Comparison of ENCODE assay signal across 10 mouse cellular contexts in genomic region chr4:111493750-111494404, GRCm38 (mm10).
DNase-seq lines count a peak whose midpoint lies in the region; ATAC-seq and TF ChIP-seq lines count a peak whose summit lies in the region.
"Had no signal": no experiment of that assay in that cellular context is flagged by ENCODE, and none has a peak within 500 bp of the region (broad histone marks: within the 10 kb centered on the region; RNA-seq: fewer than 3 reads in every experiment).

No protein-coding gene starts in this region.

- H3K4me1 ChIP-seq in hindbrain, embryonic 11.5 days (replicated peaks; ENCODE audit: control insufficient read depth, insufficient read depth, low read length), result no peaks in the 10 kb centered on the region
- no peaks in the 10 kb centered on the region for H3K4me1 ChIP-seq in hindbrain, embryonic 10.5 days (replicated peaks)
- peaks cover 5% of the 10 kb centered on the region; the same call in 1 of the 2 replicates for H3K4me1 ChIP-seq in hindbrain, postnatal 0 days (ENCODE audit: insufficient read depth, low read length)
- no peaks in the 10 kb centered on the region for H3K4me1 ChIP-seq in stomach, postnatal 0 days (replicated peaks; ENCODE audit: control insufficient read depth, insufficient read depth)
- H3K4me1 ChIP-seq: midbrain, embryonic 12.5 days had no signal

- no peak overlapping the region for H3K9ac ChIP-seq in hindbrain, embryonic 11.5 days (ENCODE audit: low read depth, low read length)
- no peak overlapping the region for H3K9ac ChIP-seq in hindbrain, postnatal 0 days (replicated peaks; ENCODE audit: low read length)
- H3K9ac ChIP-seq in stomach, postnatal 0 days (ENCODE audit: low read length), result no peak overlapping the region
- H3K9ac ChIP-seq: midbrain, embryonic 12.5 days had no signal

- no peak for TF ChIP-seq EP300 in stomach, postnatal 0 days (optimal IDR thresholded peaks at IDR 0.05)

- H3K4me3 ChIP-seq in hindbrain, embryonic 11.5 days (ENCODE audit: low read depth, low read length), result no peak overlapping the region
- H3K4me3 ChIP-seq in hindbrain, embryonic 10.5 days, result no peak overlapping the region
- no peak overlapping the region for H3K4me3 ChIP-seq in hindbrain, postnatal 0 days (ENCODE audit: low read length)
- H3K4me3 ChIP-seq in stomach, postnatal 0 days (ENCODE audit: low read depth, low read length), result no peak overlapping the region
- H3K4me3 ChIP-seq: midbrain, embryonic 12.5 days had no signal

- no peak for DNase-seq in hindbrain, embryonic 11.5 days (ENCODE audit: low spot score)
- DNase-seq in hindbrain, embryonic 10.5 days (ENCODE audit: low spot score), result no peak
- DNase-seq in thymus, postnatal 4 days, result peak; percentile 45
- no peak for DNase-seq in thymus, postnatal 0 days (ENCODE audit: low spot score)
- DNase-seq in hindbrain, postnatal 0 days (ENCODE audit: low spot score), result peak; percentile 30
- DNase-seq in stomach, postnatal 0 days (ENCODE audit: low spot score), result peak; percentile 32
- no peak for DNase-seq in T-cell, adult 2 months (ENCODE audit: low spot score)
- no peak for DNase-seq in heart, postnatal 25 days (ENCODE audit: low spot score)
- DNase-seq: embryo, embryonic 11 days had no signal

- peak; percentile 55 for TF ChIP-seq CTCF in hindbrain, postnatal 0 days (IDR thresholded peaks at IDR 0.05; ENCODE audit: low read depth)
- peak; percentile 67 for TF ChIP-seq CTCF in stomach, postnatal 0 days (IDR thresholded peaks at IDR 0.05; ENCODE audit: low read depth)

- H3K9me3 ChIP-seq in hindbrain, embryonic 11.5 days (ENCODE audit: control insufficient read depth, low read length), result no peaks in the 10 kb centered on the region
- H3K9me3 ChIP-seq in hindbrain, embryonic 10.5 days, result no peaks in the 10 kb centered on the region
- H3K9me3 ChIP-seq in hindbrain, postnatal 0 days (ENCODE audit: low read length), result no peaks in the 10 kb centered on the region
- H3K9me3 ChIP-seq in stomach, postnatal 0 days (ENCODE audit: control insufficient read depth, low read length), result no peaks in the 10 kb centered on the region
- H3K9me3 ChIP-seq: midbrain, embryonic 12.5 days had no signal

- no peaks in the 10 kb centered on the region for H3K27me3 ChIP-seq in hindbrain, embryonic 11.5 days (ENCODE audit: control insufficient read depth, insufficient read depth, low read length)
- no peaks in the 10 kb centered on the region for H3K27me3 ChIP-seq in hindbrain, embryonic 10.5 days (ENCODE audit: insufficient read depth, poor library complexity, severe bottlenecking)
- H3K27me3 ChIP-seq in hindbrain, postnatal 0 days (ENCODE audit: insufficient read depth, low read length), result no peaks in the 10 kb centered on the region
- no peaks in the 10 kb centered on the region for H3K27me3 ChIP-seq in stomach, postnatal 0 days (ENCODE audit: control insufficient read depth, insufficient read depth, low read length)
- H3K27me3 ChIP-seq: midbrain, embryonic 12.5 days had no signal

- H3K4me2 ChIP-seq in hindbrain, embryonic 11.5 days (replicated peaks; ENCODE audit: low read depth, low read length), result no peak overlapping the region
- no peak overlapping the region for H3K4me2 ChIP-seq in hindbrain, postnatal 0 days (ENCODE audit: low read depth, low read length)
- H3K4me2 ChIP-seq in stomach, postnatal 0 days (replicated peaks; ENCODE audit: low read depth), result no peak overlapping the region
- H3K4me2 ChIP-seq: midbrain, embryonic 12.5 days had no signal

- 48% methylated on average over 5 of the region's 5 CpGs for WGBS in hindbrain, embryonic 11.5 days
- 64% methylated on average over 5 of the region's 5 CpGs for WGBS in hindbrain, embryonic 10.5 days
- 44% methylated on average over 5 of the region's 5 CpGs for WGBS in hindbrain, postnatal 0 days
- 51% methylated on average over 5 of the region's 5 CpGs for WGBS in stomach, postnatal 0 days

- H3K27ac ChIP-seq in hindbrain, embryonic 11.5 days (ENCODE audit: low read depth, low read length), result no peak overlapping the region
- no peak overlapping the region for H3K27ac ChIP-seq in hindbrain, embryonic 10.5 days
- no peak overlapping the region for H3K27ac ChIP-seq in hindbrain, postnatal 0 days
- H3K27ac ChIP-seq in stomach, postnatal 0 days (replicated peaks), result no peak overlapping the region
- H3K27ac ChIP-seq: midbrain, embryonic 12.5 days had no signal

- intact Hi-C loops in heart, postnatal 25 days (cut with DNase I), result loop anchor here (2.0 to 5.0 kb wide), 2 partner anchors 77 to 165 kb away; partner anchors contain the start of gene Bend5

- H3K36me3 ChIP-seq in hindbrain, embryonic 11.5 days (ENCODE audit: control insufficient read depth, insufficient read depth, low read length), result no peaks in the 10 kb centered on the region
- no peaks in the 10 kb centered on the region for H3K36me3 ChIP-seq in hindbrain, embryonic 10.5 days
- H3K36me3 ChIP-seq in hindbrain, postnatal 0 days (ENCODE audit: insufficient read depth, low read length), result no peaks in the 10 kb centered on the region
- no peaks in the 10 kb centered on the region for H3K36me3 ChIP-seq in stomach, postnatal 0 days (ENCODE audit: control insufficient read depth, insufficient read depth, low read length)
- H3K36me3 ChIP-seq: midbrain, embryonic 12.5 days had no signal

- ATAC-seq in hindbrain, embryonic 11.5 days (ENCODE audit: low FRiP score), result peak; percentile 47
- ATAC-seq in hindbrain, postnatal 0 days, result peak; percentile 57; the same call in 1 of the 2 replicates
- no peak for ATAC-seq in stomach, postnatal 0 days (ENCODE audit: low FRiP score, low TSS enrichment)

Comparison
In these comparisons a context has a peak if more than half of its experiments do, and no peak if none do; other contexts are left out.
1. DNase-seq: peak in thymus, postnatal 4 days (single experiment), hindbrain, postnatal 0 days (single experiment) and stomach, postnatal 0 days (single experiment); none in hindbrain, embryonic 11.5 days (single experiment), hindbrain, embryonic 10.5 days (single experiment), thymus, postnatal 0 days (single experiment), T-cell, adult 2 months (single experiment) and heart, postnatal 25 days (single experiment).